Mouse (Mus musculus) forebrain, embryonic 10.5 days (tissue): ENCODE measurements around the gene Mthfd1l. TPM values are rescaled to one million over a fixed set of nuclear protein-coding genes. Genes with fewer than 3 reads are reported as not detected.

Experiments
- DNase-seq: peaks from one replicate; pipeline ENCODE4 v3.0.0-alpha.2; 2017; ENCODE audit warnings: low spot score; ENCODE audit errors: extremely low spot score
- H3K27ac ChIP-seq: fragments of 300-500 bp; sonication (generic); 2 replicates; pipeline ENCODE4 v1.5.1; 2016; ENCODE audit warnings: mild to moderate bottlenecking
- H3K27me3 ChIP-seq: fragments of 300-500 bp; sonication (generic); 2 replicates; pipeline ENCODE4 v1.6.1; 2016; ENCODE audit warnings: mild to moderate bottlenecking; ENCODE audit not compliant: poor library complexity, severe bottlenecking
- H3K36me3 ChIP-seq: fragments of 300-500 bp; sonication (generic); replicated peaks from 2 replicates; pipeline ENCODE4 v1.6.1; 2016; ENCODE audit warnings: mild to moderate bottlenecking, moderate library complexity
- H3K4me1 ChIP-seq: fragments of 300-500 bp; sonication (generic); 2 replicates; pipeline ENCODE4 v1.6.1; 2016
- H3K4me3 ChIP-seq: fragments of 300-500 bp; sonication (generic); 2 replicates; pipeline ENCODE4 v1.5.1; 2016; ENCODE audit warnings: mild to moderate bottlenecking, moderate library complexity
- H3K9me3 ChIP-seq: fragments of 300-500 bp; sonication (generic); 2 replicates; pipeline ENCODE4 v1.6.1; 2016; ENCODE audit warnings: mild to moderate bottlenecking, moderate library complexity
- WGBS: fragments of 180-500 bp; shearing (Covaris S2); methylation state at CpG from one replicate; pipeline ENCODE4 v1.1.7; 2016; 5-methylcytosine and 5-hydroxymethylcytosine counted together
- polyA plus RNA-seq: library from polyadenylated mRNA; unstranded; fragments of >200 nt; fragmentation: Nextera tagmentation; extraction: Ambion mirVana; gene quantifications from 2 replicates; pipeline ENCODE4 v1.2.1, GENCODE M21; 2016

Mthfd1l gene
- polyA plus RNA-seq, 1 experiment from 2014 or later: 26.8 TPM

DNA sequence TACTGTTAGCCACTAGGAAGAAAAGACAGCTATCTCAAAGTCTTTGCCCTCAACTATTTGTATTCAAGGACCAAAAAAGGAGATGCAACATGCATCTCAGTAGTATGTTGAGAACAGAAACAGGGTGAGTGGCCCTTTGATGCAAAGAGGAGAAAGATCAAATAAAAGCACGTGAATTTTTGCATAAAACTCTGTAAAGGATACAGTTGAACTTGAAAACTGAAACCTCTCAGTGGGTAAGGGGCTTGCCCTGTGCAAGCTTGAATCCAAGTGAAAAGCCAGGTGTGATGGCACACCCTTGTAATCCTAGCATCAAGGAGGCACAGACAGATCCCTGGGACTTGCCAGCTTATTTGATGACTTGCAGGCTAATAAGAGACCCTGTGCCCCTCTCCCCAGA is 151.2 kb downstream of the Mthfd1l start:
- peaks cover 23% of the 10 kb centered on the region for H3K4me1 ChIP-seq
- WGBS: 78% methylated on average over 1 of the region's 1 CpGs
- H3K27me3 ChIP-seq: no peaks in the 10 kb centered on the region

DNA sequence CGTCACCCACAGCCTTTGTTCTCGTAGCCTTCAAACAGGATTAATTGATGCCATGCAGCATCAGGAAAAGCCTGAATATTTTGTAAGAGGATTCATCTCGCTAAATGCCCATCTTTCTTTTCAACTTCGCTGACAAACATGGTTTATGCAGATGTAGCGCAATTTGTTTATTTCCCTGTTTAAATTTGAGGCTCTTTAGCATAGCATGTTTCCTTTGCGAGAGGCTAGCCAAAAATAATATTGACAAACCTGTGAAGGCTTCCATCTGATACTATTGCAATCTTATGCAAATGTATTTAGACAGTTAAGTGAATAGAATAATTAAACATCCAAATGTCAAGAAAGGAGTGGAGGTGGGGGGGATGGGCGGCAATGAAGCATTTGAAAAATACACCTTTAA is 152.3 kb downstream of the Mthfd1l start:
- no peak overlapping the region for H3K4me3 ChIP-seq
- H3K27me3 ChIP-seq: no peaks in the 10 kb centered on the region
- no peak for DNase-seq
- no peaks in the 10 kb centered on the region for H3K9me3 ChIP-seq
- peaks cover 23% of the 10 kb centered on the region for H3K4me1 ChIP-seq
- H3K27ac ChIP-seq: no peak overlapping the region
- WGBS: 87% methylated on average over 7 of the region's 7 CpGs
- H3K36me3 ChIP-seq: peaks cover 12% of the 10 kb centered on the region

More for the DNA sequence above, 151.2 kb downstream of the Mthfd1l start:
- Histone ChIP-seq H3K36me3 (peaks cover 12% of the 10 kb centered on the region), H3K4me3 (no peak overlapping the region), H3K9me3 (no peaks in the 10 kb centered on the region), H3K27ac (no peak overlapping the region)
- no peak for DNase-seq

DNA sequence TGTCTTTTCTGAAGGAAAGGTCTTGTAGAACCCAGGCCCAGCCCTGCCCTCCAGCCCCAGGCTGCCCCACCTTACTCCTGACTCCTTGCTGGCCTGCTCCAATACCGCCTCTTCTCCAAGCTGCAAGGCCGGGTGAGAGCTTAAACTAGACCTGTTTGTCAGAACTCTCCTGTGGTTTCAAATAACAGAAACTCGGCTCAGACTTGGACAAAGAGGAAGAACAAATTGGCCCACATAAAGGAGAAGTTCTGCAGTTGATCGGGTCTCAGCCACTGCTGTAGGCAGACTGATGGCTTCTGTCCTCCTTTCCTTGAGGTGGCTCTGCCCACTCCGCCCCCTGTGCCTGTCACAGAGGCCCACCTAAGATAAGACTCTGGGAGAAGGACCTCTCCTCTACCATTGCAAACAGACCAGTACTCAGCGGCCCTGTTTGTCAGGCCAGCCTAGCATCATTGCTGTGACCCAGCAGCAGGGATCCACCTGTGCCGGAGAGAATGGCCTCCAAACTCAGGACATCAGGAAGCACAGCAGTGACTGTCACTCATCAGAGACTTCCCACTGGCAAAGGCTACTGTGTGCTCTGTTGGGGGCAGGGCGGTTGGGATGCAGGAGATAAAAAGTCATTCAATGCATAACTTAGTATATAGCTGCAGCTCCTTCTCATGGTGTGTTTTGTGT is 153.6 kb downstream of the Mthfd1l start:
- Histone ChIP-seq H3K27ac (peak overlapping the region; percentile 4; the same call in 1 of the 2 replicates), H3K9me3 (no peaks in the 10 kb centered on the region), H3K4me3 (no peak overlapping the region), H3K4me1 (peaks cover 23% of the 10 kb centered on the region), H3K36me3 (peaks cover 12% of the 10 kb centered on the region), H3K27me3 (no peaks in the 10 kb centered on the region)
- no peak for DNase-seq
- WGBS: 73% methylated on average over 8 of the region's 8 CpGs

GRCm38 (mm10) chr10:4128411-4128810 is 155.5 kb downstream of the Mthfd1l start:
- Histone ChIP-seq H3K36me3 (peaks cover 12% of the 10 kb centered on the region), H3K9me3 (no peaks in the 10 kb centered on the region), H3K4me3 (no peak overlapping the region), H3K4me1 (peaks cover 29% of the 10 kb centered on the region), H3K27ac (peak overlapping the region; percentile 48; the same call in 1 of the 2 replicates), H3K27me3 (no peaks in the 10 kb centered on the region)
- 89% methylated on average over 10 of the region's 10 CpGs for WGBS
- DNase-seq: no peak

- no peaks in the 10 kb centered on the region for H3K27me3 ChIP-seq
- no peak overlapping the region for H3K4me3 ChIP-seq
- H3K9me3 ChIP-seq: no peaks in the 10 kb centered on the region
- H3K27ac ChIP-seq: no peak overlapping the region
- H3K36me3 ChIP-seq: peaks cover 17% of the 10 kb centered on the region
- 72% methylated on average over 4 of the region's 4 CpGs for WGBS
- DNase-seq: no peak
- H3K4me1 ChIP-seq: peaks cover 29% of the 10 kb centered on the region
Measured at GRCm38 (mm10) chr10:4128915-4129314, 156.0 kb downstream of the Mthfd1l start.

DNA sequence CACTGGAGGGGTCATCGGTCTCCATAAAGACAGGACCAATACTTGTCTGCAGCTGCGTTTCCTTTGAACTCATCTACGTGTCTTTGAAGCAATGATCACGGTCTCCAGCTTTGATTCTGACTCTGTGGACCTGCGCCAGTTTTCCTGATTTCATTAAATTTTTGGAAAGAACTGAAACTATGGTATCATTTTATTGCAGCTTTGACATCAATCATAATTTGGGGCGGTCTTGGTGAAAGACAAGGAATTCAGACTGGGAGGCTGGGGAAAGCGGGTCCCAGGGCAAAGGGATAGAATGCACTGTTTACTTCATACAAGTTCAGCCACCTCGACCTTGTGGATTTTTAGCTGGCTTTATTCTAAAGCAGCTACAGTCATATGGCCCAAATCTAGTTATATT is 156.5 kb downstream of the Mthfd1l start:
- H3K4me3 ChIP-seq: no peak overlapping the region
- H3K27ac ChIP-seq: no peak overlapping the region
- WGBS: 94% methylated on average over 8 of the region's 8 CpGs
- H3K36me3 ChIP-seq: peaks cover 18% of the 10 kb centered on the region
- H3K27me3 ChIP-seq: no peaks in the 10 kb centered on the region
- no peaks in the 10 kb centered on the region for H3K9me3 ChIP-seq
- no peak for DNase-seq
- peaks cover 27% of the 10 kb centered on the region for H3K4me1 ChIP-seq

DNA sequence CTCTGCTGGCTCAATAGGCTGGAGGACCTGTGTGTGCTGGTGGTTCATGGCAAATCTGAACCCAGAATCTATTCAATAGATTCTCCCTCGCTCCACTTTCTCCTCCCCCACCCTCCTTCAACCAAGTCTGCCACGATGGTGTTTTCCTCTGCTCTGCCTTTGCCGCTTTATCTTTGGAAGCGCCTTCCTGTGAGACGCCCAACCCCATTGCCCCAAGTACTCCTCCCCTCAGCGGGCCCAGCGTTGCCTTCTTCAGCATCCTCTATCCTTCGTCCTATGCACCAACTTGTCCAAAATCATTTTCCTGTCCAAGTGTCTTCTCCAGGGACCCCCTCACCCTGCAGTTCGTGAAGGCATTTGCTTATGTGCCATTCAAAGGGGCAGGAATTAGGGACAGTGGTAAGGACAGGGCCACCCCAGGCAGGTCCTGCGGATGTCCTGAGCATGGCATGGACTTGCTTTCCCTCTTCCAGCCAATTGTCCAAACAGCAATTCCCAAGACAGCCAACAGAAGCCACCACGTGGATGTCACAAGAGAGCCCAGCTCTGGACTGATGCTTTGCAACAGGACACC is 157.2 kb downstream of the Mthfd1l start:
- 88% methylated on average over 11 of the region's 11 CpGs for WGBS

GRCm38 (mm10) chr10:4132735-4133134 is 159.8 kb downstream of the Mthfd1l start:
- Histone ChIP-seq H3K36me3 (peaks cover 14% of the 10 kb centered on the region), H3K4me1 (peaks cover 15% of the 10 kb centered on the region), H3K9me3 (no peaks in the 10 kb centered on the region), H3K27me3 (no peaks in the 10 kb centered on the region), H3K27ac (no peak overlapping the region), H3K4me3 (no peak overlapping the region)
- DNase-seq: no peak
- 69% methylated on average over 7 of the region's 7 CpGs for WGBS

More for the DNA sequence above, 157.2 kb downstream of the Mthfd1l start:
- no peak overlapping the region for H3K27ac ChIP-seq
- no peak overlapping the region for H3K4me3 ChIP-seq
- DNase-seq: no peak
- peaks cover 18% of the 10 kb centered on the region for H3K36me3 ChIP-seq
- no peaks in the 10 kb centered on the region for H3K9me3 ChIP-seq
- no peaks in the 10 kb centered on the region for H3K27me3 ChIP-seq
- H3K4me1 ChIP-seq: peaks cover 25% of the 10 kb centered on the region

- Histone ChIP-seq H3K4me3 (no peak overlapping the region), H3K4me1 (peaks cover 10% of the 10 kb centered on the region), H3K36me3 (peaks cover 16% of the 10 kb centered on the region), H3K9me3 (no peaks in the 10 kb centered on the region), H3K27me3 (no peaks in the 10 kb centered on the region), H3K27ac (no peak overlapping the region)
- WGBS: 94% methylated on average over 5 of the region's 5 CpGs
- DNase-seq: no peak
Measured at GRCm38 (mm10) chr10:4135100-4135764, 162.3 kb downstream of the Mthfd1l start.

- H3K4me3 ChIP-seq: no peak overlapping the region
- no peaks in the 10 kb centered on the region for H3K9me3 ChIP-seq
- H3K27ac ChIP-seq: no peak overlapping the region
- peaks cover 9% of the 10 kb centered on the region for H3K36me3 ChIP-seq
- no peak for DNase-seq
- no peaks in the 10 kb centered on the region for H3K27me3 ChIP-seq
- H3K4me1 ChIP-seq: peaks cover 16% of the 10 kb centered on the region
- WGBS: 70% methylated on average over 3 of the region's 3 CpGs
Measured at GRCm38 (mm10) chr10:4139531-4139930, 166.6 kb downstream of the Mthfd1l start.

DNA sequence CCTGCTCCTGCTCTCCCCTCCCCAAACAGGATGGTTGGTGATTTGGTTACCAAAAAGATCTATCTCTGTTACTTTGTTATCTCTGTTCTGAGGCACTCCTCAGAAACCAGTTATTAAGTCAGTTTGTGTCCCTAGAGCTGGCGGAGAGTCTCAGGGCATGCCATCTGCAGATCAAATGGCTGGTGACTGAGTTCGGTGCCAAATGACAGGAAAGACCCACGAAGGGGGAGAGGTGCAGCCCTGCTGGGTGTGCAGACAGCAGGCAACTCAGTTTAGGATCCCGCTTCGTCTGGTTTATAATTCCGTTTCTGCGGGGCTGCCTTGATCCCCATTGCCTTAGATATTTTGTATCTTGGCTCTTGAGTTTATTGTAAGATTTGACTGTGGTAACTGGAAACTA is 168.8 kb downstream of the Mthfd1l start:
- H3K4me3 ChIP-seq: no peak overlapping the region
- WGBS: 81% methylated on average over 7 of the region's 7 CpGs
- no peak for DNase-seq
- peaks cover 28% of the 10 kb centered on the region for H3K4me1 ChIP-seq
- H3K9me3 ChIP-seq: no peaks in the 10 kb centered on the region
- H3K27ac ChIP-seq: no peak overlapping the region
- H3K27me3 ChIP-seq: no peaks in the 10 kb centered on the region
- peaks cover 15% of the 10 kb centered on the region; the same call in 1 of the 2 replicates for H3K36me3 ChIP-seq

DNA sequence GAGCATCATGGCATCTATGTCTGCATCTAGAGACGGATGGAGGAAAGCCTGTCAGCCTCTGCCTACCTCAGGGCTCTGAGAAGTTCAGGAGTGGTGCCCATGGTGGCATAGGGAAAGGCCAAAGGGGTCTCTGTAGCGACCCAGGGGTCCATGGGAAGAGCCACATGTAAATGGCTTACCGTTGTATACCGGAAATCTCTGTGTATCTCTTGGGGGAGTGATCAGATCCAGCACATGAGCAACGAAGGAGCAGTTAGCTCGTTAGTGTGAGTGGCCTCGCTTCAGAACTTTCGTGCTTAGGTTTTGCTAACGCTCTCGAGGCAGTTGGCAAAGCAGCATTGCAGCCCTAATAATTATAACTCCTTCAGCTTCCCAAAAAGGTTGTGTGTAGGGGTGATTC is 169.9 kb downstream of the Mthfd1l start:
- WGBS: 72% methylated on average over 10 of the region's 10 CpGs
- no peaks in the 10 kb centered on the region for H3K9me3 ChIP-seq
- H3K27me3 ChIP-seq: no peaks in the 10 kb centered on the region
- peaks cover 34% of the 10 kb centered on the region for H3K4me1 ChIP-seq
- H3K27ac ChIP-seq: peak overlapping the region; percentile 69
- DNase-seq: no peak
- H3K36me3 ChIP-seq: peaks cover 15% of the 10 kb centered on the region; the same call in 1 of the 2 replicates
- no peak overlapping the region for H3K4me3 ChIP-seq

DNA sequence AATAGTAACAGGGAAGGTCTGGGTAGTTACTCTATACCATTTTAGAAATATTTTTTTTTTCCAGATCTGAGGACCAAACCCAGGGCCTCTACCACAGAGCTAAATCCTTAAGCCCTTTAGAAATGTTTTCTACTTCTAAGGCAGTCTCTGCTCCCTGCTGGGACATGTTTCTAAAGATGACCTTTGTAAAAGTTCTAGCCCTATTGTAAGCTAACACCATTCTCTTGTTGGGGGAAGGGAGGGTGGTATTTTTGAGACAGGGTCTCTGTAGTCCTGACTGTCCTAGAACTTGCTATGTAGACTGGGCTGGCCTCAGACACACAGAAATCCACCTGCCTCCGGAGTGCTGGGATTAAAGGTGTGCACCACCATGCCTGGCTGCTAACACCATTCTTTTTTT is 170.5 kb downstream of the Mthfd1l start:
- Histone ChIP-seq H3K36me3 (peaks cover 19% of the 10 kb centered on the region), H3K4me1 (peaks cover 36% of the 10 kb centered on the region), H3K27ac (no peak overlapping the region), H3K4me3 (no peak overlapping the region), H3K27me3 (no peaks in the 10 kb centered on the region), H3K9me3 (no peaks in the 10 kb centered on the region)
- DNase-seq: no peak
- 65% methylated on average over 1 of the region's 1 CpGs for WGBS
